Mouse (Mus musculus): ENCODE measurements at regions not wholly inside any gene's neighbourhood (a gene's known extent, or its start where the extent isn't known, plus 50 kb on each side); places are given as distances from the start of the nearest gene placed in this dataset.

GRCm38 (mm10) chr10:23522664-23523063 is 172.1 kb upstream of the Eya4 start:
- intact Hi-C loops (cut with DNase I) = no loop called here
- no peak for DNase-seq (ENCODE audit: low spot score)

GRCm38 (mm10) chr10:23493647-23494046 is 143.1 kb upstream of the Eya4 start:
- DNase-seq (ENCODE audit: low spot score) = no peak
- intact Hi-C loops (cut with DNase I) = no loop called here

DNA sequence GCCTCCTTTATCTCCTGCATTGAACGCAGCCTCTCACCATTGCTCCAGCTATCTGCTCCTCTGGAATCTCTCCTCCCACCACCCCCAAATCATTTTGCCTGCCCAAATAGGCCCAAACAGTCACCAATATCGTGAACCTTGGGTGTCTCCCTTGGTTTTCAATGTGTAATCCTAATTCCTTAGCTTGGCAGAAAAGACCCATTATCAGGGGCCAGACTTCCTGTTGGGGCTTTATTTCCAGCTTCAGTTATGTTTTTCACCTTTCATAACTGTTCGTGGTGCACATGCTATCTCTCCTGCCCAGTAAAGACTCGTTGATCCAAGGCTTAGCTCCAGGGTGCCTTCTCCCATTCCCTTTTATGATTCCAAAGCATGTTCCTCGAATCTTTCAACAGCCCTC is 142.4 kb upstream of the Eya4 start:
- intact Hi-C loops (cut with DNase I) = no loop called here
- no peak for DNase-seq (ENCODE audit: low spot score)

DNA sequence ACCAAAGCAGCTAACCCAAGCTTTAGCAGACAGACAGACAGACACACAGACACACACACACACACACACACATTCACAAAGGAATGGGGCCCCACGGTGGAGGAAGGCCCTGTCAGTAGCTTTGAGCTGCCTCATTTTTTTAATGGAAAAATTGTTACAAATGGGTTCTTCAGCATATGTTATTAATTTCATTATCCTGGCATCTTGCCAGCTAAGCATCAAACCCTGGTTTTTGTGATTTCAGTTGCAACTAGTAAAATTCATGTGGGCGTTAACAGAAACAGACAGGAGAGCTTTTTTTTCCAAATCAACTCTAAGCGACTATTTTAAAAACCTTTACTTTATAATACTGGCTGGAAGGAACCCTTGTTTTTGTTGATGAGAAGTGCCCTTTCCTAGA is 138.4 kb upstream of the Eya4 start:
- intact Hi-C loops (cut with DNase I) = no loop called here
- no peak for DNase-seq (ENCODE audit: low spot score)

- intact Hi-C loops (cut with DNase I) = no loop called here
These were observed 129.9 kb upstream of the Eya4 start for GRCm38 (mm10) chr10:23480474-23480873.

DNA sequence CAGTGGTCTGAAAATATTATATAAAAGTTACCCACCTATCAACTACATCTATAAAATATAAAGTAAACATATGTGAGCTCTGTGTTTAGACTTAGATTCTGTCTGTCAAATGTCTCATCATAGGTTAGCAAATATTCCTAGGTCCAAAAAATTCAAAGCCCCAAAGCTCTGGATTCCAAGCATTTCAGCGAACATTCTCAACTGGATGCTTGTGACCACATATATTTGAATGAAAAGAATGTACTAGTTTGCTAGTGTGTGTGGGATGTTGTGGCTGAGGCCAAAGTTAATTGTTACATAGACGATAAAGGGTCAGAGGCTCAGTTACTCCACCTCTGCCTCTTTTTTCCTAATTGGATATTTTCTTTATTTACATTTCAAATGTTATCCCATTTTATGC is 128.3 kb upstream of the Eya4 start:
- DNase-seq (ENCODE audit: low spot score) = no peak
- intact Hi-C loops (cut with DNase I) = no loop called here

More at GRCm38 (mm10) chr10:23480474-23480873, 129.9 kb upstream of the Eya4 start:
- no peak for DNase-seq (ENCODE audit: low spot score)

DNA sequence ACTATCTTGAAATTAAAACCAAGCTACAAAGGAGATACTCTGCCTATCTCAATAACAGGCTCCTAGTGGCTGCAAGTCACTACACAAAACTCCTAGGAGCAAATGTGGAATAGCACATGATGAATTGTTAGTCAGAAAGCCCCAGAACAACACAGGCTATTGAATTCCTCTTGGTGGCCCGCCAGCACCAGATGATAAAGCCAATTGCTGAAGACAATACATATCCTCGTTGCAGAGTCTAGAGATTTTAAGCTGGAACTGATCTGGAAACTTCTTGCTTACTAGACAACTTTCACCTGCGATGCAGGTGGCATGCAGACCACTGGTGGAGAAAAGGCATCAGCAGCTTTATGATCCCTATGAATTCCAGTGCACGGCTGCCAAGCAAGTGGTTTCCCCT is 126.5 kb upstream of the Eya4 start:
- intact Hi-C loops (cut with DNase I) = no loop called here

GRCm38 (mm10) chr10:23450997-23451396 is 100.4 kb upstream of the Eya4 start:
- intact Hi-C loops (cut with DNase I) = no loop called here
- DNase-seq (ENCODE audit: low spot score) = no peak

More for the DNA sequence above, 126.5 kb upstream of the Eya4 start:
- DNase-seq (ENCODE audit: low spot score) = no peak

DNA sequence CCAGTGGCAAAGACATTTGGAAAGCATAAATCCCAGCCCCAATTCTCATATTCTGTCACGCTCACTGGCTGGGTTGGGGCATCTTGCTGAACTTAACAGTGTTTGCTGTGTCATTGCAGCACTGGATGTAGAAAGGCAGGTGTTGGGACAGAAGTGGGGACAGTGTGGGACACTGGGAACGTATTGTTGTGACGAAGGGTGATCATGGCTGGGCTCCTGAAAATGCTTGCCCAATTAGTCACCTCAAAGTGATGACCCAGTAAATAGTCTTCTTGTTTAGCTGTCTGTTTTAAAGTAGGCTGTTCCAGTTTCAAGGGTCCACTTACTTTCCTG is 100.0 kb upstream of the Eya4 start:
- no peak for DNase-seq (ENCODE audit: low spot score)
- intact Hi-C loops (cut with DNase I) = no loop called here

GRCm38 (mm10) chr10:23449860-23450646 is 99.5 kb upstream of the Eya4 start:
- intact Hi-C loops (cut with DNase I) = no loop called here
- no peak for DNase-seq (ENCODE audit: low spot score)

GRCm38 (mm10) chr10:23448976-23449859 is 98.6 kb upstream of the Eya4 start:
- DNase-seq (ENCODE audit: low spot score) = no peak
- intact Hi-C loops (cut with DNase I) = no loop called here

DNA sequence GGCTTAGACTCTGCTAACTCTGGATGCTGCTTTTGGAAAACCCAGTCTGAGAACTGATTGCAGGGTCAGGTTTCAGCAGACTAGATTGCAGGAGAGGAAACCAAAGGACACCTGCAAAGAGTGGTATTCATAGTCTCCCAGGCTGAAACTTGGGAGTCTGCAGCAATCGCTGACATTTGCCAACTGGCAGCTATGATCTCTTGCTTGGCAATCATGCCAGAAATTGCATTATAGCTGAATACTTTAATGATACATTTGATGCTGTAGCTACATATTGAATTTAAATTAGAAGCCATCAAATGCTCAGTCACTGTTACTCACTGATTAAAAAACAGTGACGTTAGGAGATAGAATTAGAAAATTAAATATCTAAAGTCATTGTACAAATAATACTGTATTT is 79.8 kb upstream of the Eya4 start:
- intact Hi-C loops (cut with DNase I) = no loop called here
- no peak for DNase-seq (ENCODE audit: low spot score)

DNA sequence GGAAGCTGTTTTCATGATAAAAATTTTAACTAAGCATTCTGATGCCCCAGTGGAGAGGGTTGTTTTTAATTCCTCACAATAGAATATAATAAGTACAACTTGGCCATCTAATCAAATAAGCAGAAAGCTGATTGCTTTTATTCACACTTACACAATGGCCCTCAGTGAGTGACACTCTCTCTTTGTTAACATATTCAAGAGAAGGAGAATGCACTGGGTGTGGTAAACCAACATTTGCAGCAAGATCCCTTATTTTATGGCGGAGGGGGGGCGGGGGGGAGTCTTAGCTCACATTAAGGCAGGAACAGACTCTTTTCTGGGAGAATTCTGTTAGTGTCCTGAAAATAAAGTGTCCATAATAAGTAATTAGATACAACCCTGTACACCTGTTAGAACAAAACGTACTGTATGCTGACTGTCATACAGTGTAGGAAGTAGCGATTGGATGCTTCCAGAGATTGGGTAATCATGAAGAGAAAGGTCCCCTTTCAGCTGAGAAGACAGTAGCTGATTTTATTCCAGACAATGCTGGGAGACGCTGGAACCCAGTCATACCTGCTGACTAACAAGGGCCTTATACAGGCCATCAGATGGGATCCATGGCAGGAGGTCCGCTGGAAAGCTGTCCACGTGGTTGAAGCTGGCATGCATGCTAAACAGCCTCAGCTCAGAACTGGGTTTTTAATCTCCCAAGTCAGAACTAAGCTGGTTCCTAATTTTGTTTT is 63.4 kb upstream of the Eya4 start:
- DNase-seq (ENCODE audit: low spot score) = no peak
- intact Hi-C loops (cut with DNase I) = no loop called here

- intact Hi-C loops (cut with DNase I) = loop anchor here (1.0 kb wide), 1 partner anchor 287 kb away; no protein-coding TSS in a partner anchor
- no peak for DNase-seq (ENCODE audit: low spot score)
These were observed 52.9 kb upstream of the Eya4 start for GRCm38 (mm10) chr10:23403351-23403938.
